8 mouse cellular contexts compared by ENCODE assay signal in the genomic region with DNA sequence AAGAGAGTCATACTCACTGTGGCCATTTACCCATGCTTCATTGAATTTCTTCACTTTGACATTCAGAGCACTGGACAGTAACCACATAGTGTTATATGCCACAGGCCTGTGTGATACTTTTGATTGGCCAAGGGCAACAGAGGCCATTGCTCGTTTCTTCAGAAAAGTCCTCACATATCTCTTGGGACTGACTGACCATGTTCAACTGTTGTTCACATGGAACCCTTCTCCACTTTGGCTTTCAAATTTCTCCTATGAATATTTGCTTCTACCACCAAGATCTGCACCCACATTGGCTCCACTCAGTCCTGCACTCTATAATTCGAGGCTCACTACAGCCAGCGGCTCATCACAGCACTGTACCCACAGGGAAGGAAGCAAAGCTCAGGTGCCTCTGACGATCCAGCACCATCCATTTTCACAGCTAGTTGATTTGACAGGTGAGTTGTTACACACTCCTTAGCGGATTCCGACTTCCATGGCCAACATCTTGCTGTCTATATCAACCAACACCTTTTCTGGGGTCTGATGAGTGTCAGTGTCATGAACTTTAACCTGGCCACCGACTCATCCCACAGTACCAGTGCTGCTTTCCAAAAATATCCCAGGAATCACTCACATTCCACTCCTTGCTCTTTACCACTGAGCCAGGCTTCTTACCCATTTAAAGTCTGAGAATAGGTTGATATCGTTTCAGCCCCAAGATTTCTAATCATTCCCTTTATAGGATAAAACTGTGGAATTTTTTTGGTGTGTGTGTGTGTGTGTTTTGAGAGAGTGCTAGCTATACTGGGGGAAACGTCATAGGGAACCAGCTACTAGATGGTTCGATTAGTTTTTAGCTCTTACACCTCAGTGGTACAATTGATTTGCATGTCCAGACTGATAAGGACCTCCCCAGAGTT.
A peak's percentile ranks its signal among the peaks of the same experiment; 100 is the strongest.
DNase-seq lines count a peak whose midpoint lies in the region; ATAC-seq and TF ChIP-seq lines count a peak whose summit lies in the region.

No protein-coding gene starts in this region.

- no peak for TF ChIP-seq POLR2A in liver, adult 2 months (IDR thresholded peaks at IDR 0.05; ENCODE audit: extremely low read depth, insufficient read depth, low read length)

- no peaks in the 10 kb centered on the region for H3K79me2 ChIP-seq in liver, adult 2 months (ENCODE audit: control insufficient read depth, insufficient read depth, low read length)

- H3K36me3 ChIP-seq in intestine, embryonic 15.5 days = no peaks in the 10 kb centered on the region
- no peaks in the 10 kb centered on the region for H3K36me3 ChIP-seq in liver, adult 2 months (ENCODE audit: control insufficient read depth, insufficient read depth, low read length)

- H3K9ac ChIP-seq in intestine, embryonic 15.5 days = no peak overlapping the region
- H3K9ac ChIP-seq in liver, adult 2 months (ENCODE audit: low read depth, low read length) = no peak overlapping the region

- H3K27me3 ChIP-seq in intestine, embryonic 15.5 days (replicated peaks) = no peaks in the 10 kb centered on the region
- H3K27me3 ChIP-seq in liver, adult 2 months (ENCODE audit: control insufficient read depth, insufficient read depth, low read length) = no peaks in the 10 kb centered on the region

- H3K4me2 ChIP-seq in intestine, embryonic 15.5 days (replicated peaks) = no peak overlapping the region

- TF ChIP-seq CTCF in liver, adult 2 months (IDR thresholded peaks at IDR 0.05; ENCODE audit: low read depth, low read length) = no peak

- ATAC-seq in common myeloid progenitor, adult 5-6 weeks (replicated peaks; ENCODE audit: low read depth, poor library complexity, severe bottlenecking) = peak; percentile 100
- peak; percentile 100 for ATAC-seq in intestine, embryonic 15.5 days

- no peaks in the 10 kb centered on the region for H3K9me3 ChIP-seq in intestine, embryonic 15.5 days

- H3K27ac ChIP-seq in intestine, embryonic 15.5 days = no peak overlapping the region
- H3K27ac ChIP-seq in liver, adult 2 months (replicated peaks; ENCODE audit: insufficient read depth, low read depth, low read length) = no peak overlapping the region

- no peak overlapping the region for H3K4me3 ChIP-seq in intestine, embryonic 15.5 days (replicated peaks)
- no peak overlapping the region for H3K4me3 ChIP-seq in liver, adult 2 months (ENCODE audit: insufficient read depth, low read depth, low read length)

- 59% methylated on average over 10 of the region's 10 CpGs for WGBS in intestine, embryonic 15.5 days
- 56% methylated on average over 10 of the region's 10 CpGs for WGBS in liver, adult 2 months

- H3K4me1 ChIP-seq in intestine, embryonic 15.5 days (replicated peaks) = no peaks in the 10 kb centered on the region
- no peaks in the 10 kb centered on the region for H3K4me1 ChIP-seq in liver, adult 2 months (ENCODE audit: control insufficient read depth, insufficient read depth, low read length)

- DNase-seq in A20 (ENCODE audit: low read depth, low spot score) (peak; percentile 86), MN1 (ENCODE audit: low spot score) (peak; percentile 69)
- peak; percentile 47 to 57 for DNase-seq in gastrocnemius, postnatal 4 days (ENCODE audit: low spot score in 2 of 2)
- peak; percentile 55 for DNase-seq in liver, adult 2 months (ENCODE audit: extremely low read depth, low read depth, low spot score)
- DNase-seq in naive thymus-derived CD4-positive, alpha-beta T cell, adult 2 months (ENCODE audit: low read depth) = peak; percentile 100
- DNase-seq in testis, postnatal 10 days (ENCODE audit: low spot score) = peak; percentile 88
